Mouse (Mus musculus) spleen, postnatal 0 days (tissue): Measurements from ENCODE around the gene Zmynd15. TPM values are rescaled to one million over a fixed set of nuclear protein-coding genes. Genes with fewer than 3 reads are reported as not detected.

Experiments
- polyA plus RNA-seq: library from polyadenylated mRNA; unstranded; fragments of >200 nt; fragmentation: Nextera tagmentation; extraction: Ambion mirVana; gene quantifications from 2 replicates; pipeline ENCODE4 v1.2.1, GENCODE M21; 2015

Gene Zmynd15
- 0.26 and 0.38 TPM in 2 replicates for polyA plus RNA-seq

DNA sequence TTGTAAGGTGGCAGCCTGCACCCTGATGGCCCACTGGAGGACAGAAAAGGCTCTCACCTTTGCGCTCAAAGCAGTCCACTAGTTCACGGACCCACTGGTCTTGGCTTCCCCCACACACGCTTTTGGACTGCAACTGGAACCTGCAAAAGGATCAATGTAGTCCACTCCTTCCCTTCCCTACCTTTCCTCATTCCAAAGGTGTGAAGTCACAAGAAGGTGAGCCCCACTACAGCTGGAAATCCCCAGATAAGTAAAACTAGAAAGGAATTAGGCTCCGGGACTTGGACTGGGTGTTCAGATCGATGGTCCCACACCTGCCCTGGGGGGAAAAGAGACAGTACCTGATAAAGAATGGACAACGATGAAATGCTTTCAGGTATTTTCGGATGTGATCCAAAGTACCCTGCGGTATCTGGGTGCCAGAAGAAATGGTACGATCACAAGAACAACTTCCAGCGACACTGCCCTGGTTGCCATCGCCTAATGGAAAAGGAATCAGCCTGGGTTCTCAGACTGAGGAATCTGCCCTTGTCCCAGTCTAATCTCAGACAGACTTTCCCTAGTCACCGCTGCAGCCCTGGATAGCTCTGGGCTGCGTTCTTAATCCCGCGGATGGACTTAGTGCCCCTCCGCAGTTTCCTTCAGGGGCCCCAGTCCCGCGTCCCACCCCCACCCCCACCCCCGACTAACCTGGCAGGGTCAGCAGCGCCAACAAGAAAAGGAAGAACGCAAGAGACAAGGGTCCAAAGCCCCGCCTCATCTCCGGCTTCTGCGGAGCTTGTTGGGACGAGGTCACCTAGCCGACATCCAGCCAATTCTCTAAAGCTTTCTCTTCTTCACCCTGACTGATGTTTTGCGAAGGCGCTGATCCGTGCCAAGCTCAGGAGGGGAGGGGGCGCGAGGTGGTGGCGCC is at the start of gene Zmynd15:
TSS of gene Zmynd15 (plus strand) at position 746 of the 913 bp plus-strand sequence.

DNA sequence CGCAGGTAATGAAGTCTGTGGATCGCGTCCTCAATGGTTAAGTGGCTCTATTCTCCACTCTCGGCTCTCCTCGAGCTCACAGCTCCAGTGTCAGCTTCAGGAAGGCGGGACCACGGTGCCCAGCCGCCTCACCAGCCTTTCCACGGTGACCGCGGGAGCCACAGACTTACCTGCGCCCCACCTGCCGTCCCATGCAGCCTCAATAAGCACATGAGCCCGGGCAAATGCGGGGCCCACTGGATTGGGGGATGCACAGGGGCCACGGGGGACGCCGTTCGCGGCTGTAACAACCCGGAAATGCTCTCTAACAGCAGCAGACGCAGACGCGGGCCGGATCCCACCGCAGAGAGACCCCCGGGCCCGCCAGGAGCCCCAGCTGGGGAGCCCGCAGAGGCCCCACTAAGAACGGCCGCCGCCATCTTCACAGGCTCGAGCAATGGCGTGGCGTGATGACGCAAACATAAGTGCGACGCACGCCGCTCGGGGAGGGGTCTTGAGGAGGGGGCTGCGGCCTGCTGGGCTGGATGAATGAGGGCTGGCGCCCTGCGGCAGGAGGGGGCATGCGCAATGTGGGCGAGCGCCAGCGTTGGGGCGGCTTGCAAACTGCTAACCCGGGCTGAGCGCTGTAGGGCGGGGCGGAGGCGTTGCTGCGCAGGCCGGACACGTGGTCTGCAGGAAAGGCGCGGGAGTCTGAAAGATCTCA is 49.5 kb upstream of the Zmynd15 start, which contains the start of gene Pelp1:
TSS of gene Pelp1 (minus strand) at position 438 of the 703 bp plus-strand sequence.

DNA sequence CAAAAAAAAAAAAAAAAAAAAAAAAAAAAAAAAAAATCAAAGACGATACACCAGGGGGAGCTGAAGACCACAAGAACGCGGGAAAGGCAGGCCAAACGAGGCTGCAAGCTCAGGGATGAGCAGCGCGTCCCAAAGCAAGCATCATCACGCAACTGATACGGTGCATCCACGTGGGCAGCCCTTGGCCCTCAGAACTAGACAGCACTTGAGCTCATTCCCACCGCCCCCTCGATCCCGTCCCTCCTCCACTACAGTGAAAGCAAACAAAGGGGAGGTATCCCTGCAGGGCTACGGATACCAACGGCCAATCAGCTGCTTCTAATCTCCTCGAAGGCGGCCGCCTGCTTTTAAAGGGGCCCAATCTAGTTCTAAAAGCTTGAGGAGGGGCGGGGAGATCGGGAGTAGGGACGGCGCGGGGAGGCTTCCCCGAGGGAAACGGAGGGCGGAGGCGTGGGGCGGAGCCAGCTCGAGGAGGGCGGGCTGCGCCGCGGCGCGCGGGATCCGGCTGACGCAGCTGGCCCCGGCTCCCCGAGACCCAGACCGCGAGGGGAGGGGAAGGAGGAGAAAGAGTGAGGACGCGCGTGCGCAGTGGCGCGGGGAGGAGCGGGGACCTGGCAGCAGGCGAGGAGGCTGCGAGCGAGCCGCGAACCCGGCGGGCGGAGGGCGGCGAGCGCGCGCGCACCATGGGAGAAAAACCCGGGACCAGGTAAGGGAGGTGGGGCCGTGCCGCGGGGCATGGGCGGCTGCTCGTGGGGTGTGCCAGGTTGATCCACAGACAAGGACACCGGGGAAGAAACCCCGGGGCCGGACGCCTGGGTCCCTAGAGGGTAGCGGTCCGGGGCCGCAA is 27.0 kb upstream of the Zmynd15 start, which contains the start of gene Arrb2:
TSS of gene Arrb2 (plus strand) at position 588 of the 847 bp plus-strand sequence.

DNA sequence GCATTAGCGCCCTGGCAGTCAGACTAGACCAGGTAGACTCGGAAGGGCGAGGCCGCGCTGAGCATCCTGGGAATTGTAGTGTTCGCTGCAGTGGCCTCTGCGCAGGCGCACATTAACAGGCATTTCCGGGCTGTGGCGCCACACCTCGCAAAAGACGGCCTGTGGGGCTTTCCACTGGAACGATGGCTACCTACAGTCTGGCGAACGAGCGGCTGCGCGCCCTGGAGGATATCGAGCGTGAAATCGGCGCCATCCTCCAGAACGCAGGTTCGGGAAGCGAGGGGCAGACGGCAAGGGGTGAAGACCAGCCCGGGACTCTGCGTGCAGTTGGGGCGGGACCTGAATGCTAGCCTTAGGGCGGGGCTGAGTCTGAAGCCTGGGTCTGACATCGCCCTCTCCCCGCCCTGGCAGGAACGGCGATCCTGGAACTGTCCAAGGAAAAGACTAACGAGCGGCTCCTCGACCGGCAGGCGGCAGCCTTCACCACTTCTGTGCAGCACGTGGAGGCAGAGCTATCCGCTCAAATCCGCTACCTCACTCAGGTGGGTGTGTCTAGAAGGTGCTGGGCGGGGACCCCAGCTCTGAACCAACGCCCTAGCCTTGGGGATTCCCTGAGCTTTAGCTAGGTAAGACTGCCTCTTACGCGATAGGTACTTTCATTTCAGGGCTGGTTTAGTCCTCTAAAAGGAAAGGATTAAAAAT is 7.3 kb upstream of the Zmynd15 start, which contains the start of gene Med11:
TSS of gene Med11 (plus strand) at position 123 of the 702 bp plus-strand sequence.

DNA sequence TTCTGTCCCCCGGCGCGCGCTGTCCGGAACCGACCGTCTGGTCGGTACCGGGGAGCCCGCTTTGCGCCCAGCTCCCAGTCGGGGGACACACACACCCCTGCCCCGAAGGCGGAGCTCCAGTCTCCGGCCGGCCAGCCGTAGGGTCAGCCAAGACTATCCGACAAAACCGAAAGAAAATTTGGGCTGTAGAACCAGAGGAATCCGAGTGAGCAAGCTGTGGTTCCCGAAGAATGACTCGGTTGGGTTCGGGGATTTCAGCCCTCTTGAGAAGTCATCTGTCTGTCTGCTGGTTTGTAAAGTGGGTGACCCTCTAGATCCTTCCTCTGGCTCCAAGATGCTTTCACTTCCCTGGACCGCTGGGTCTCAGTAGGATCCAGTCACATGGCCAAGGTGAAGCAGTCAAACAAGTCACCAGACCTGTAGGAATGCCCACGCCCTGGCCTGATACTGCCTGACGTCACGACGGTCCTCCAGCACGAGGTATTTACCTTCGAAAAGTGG is 418 bp downstream of the Zmynd15 start, which contains the start of gene Cxcl16:
TSS of gene Cxcl16 (minus strand) at position 384 of the 501 bp plus-strand sequence.

DNA sequence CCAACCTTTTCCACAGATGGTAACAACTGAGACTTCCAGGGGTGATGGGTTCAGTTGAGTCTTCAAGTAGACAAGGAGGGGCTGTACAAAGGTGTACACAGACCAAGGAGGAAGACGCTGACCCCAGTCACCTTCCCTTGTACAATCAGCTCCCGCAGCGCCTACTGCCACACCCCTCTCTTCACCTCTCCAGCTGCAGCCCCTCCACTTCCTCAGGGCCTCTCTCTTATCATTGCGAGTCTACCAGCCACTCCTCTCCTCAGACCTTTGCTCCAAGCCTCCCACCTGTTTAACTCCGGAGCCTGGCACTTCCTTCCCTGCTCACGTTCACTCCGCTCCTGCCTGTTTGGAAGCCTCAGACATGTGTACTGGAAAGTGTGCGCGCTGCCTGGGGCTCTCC is 45.7 kb downstream of the Zmynd15 start, which contains the start of gene Tm4sf5:
TSS of gene Tm4sf5 (plus strand) at position 275 of the 400 bp plus-strand sequence.

DNA sequence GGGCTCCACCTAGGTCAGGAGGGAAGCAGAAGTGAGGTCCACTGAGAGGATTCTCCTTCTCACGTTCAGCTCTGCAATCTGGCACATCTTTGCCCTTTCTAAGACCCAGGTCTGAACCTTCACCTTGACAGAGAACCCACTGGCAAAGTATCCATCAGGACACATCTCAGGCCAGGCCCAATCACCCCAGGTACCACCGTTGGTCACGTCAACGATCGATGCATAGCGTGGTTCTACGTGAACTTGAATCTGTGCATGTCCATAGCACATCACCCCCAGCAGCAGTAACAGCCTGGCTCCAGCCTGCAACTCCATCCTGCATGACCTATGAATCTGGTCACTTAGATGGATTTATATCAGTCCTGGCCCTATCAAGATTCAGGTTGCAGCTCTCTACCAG is 55.1 kb downstream of the Zmynd15 start, which contains the start of gene Vmo1:
TSS of gene Vmo1 (minus strand) at position 329 of the 400 bp plus-strand sequence.

Other genes starting within 250 kb of the Zmynd15 start
- 0.28 and 0.64 TPM in 2 replicates for gene Slc16a11, start 246.7 kb upstream of the Zmynd15 start, polyA plus RNA-seq
- 3.0 and 3.3 TPM in 2 replicates for gene Slc16a13, start 238.4 kb upstream of the Zmynd15 start, polyA plus RNA-seq
- 5.9 and 8.2 TPM in 2 replicates for gene Bcl6b, start 229.6 kb upstream of the Zmynd15 start, polyA plus RNA-seq
- 107 and 113 TPM in 2 replicates for gene 0610010K14Rik, start 221.5 kb upstream of the Zmynd15 start, polyA plus RNA-seq
- gene Gm21988, start 219.6 kb upstream of the Zmynd15 start, polyA plus RNA-seq, result 6.9 and 7.8 TPM in 2 replicates
- gene Rnasek, start 219.6 kb upstream of the Zmynd15 start, polyA plus RNA-seq, result 211 and 216 TPM in 2 replicates
- 10.6 and 11.9 TPM in 2 replicates for gene Alox12, start 204.1 kb upstream of the Zmynd15 start, polyA plus RNA-seq
- 0.15 and 0.30 TPM in 2 replicates for gene Alox12e, start 136.8 kb upstream of the Zmynd15 start, polyA plus RNA-seq
- gene Alox15, start 107.4 kb upstream of the Zmynd15 start, polyA plus RNA-seq, result 0.78 and 1.0 TPM in 2 replicates
- 14.0 and 14.6 TPM in 2 replicates for gene Pelp1, start 49.4 kb upstream of the Zmynd15 start, polyA plus RNA-seq
- 26.4 and 33.6 TPM in 2 replicates for gene Arrb2, start 26.8 kb upstream of the Zmynd15 start, polyA plus RNA-seq
- gene Med11, start 7.5 kb upstream of the Zmynd15 start, polyA plus RNA-seq, result 20.4 and 26.3 TPM in 2 replicates
- 3.3 and 3.7 TPM in 2 replicates for gene Cxcl16, start 551 bp downstream of the Zmynd15 start, polyA plus RNA-seq
- 6.7 and 7.8 TPM in 2 replicates for gene Tm4sf5, start 45.8 kb downstream of the Zmynd15 start, polyA plus RNA-seq
- gene Vmo1, start 55.2 kb downstream of the Zmynd15 start, polyA plus RNA-seq, result 0.25 and 0.34 TPM in 2 replicates
- gene Gltpd2, start 59.8 kb downstream of the Zmynd15 start, polyA plus RNA-seq, result 0.24 and 0.28 TPM in 2 replicates
- 345 and 353 TPM in 2 replicates for gene Psmb6, start 65.9 kb downstream of the Zmynd15 start, polyA plus RNA-seq
- not detected in 2 replicates for gene Gm40193, start 73.5 kb downstream of the Zmynd15 start, polyA plus RNA-seq
- 2.2 and 3.2 TPM in 2 replicates for gene Pld2, start 80.6 kb downstream of the Zmynd15 start, polyA plus RNA-seq
- gene Mink1, start 103.4 kb downstream of the Zmynd15 start, polyA plus RNA-seq, result 2.9 and 3.9 TPM in 2 replicates
- gene 4930544D05Rik, start 156.4 kb downstream of the Zmynd15 start, polyA plus RNA-seq, result not detected in 2 replicates
- gene Chrne, start 159.8 kb downstream of the Zmynd15 start, polyA plus RNA-seq, result 0.11 TPM in 1 of 2 replicates, not detected in the other
- 1.7 and 2.1 TPM in 2 replicates for gene Gp1ba, start 179.7 kb downstream of the Zmynd15 start, polyA plus RNA-seq
- 104 and 120 TPM in 2 replicates for gene Rnf167, start 187.8 kb downstream of the Zmynd15 start, polyA plus RNA-seq
- gene Slc25a11, start 188.0 kb downstream of the Zmynd15 start, polyA plus RNA-seq, result 67.1 and 73.0 TPM in 2 replicates
- 1,259 and 1,332 TPM in 2 replicates for gene Pfn1, start 195.2 kb downstream of the Zmynd15 start, polyA plus RNA-seq
- 5.8 and 7.9 TPM in 2 replicates for gene Eno3, start 197.8 kb downstream of the Zmynd15 start, polyA plus RNA-seq
- gene Spag7, start 210.0 kb downstream of the Zmynd15 start, polyA plus RNA-seq, result 56.2 and 64.6 TPM in 2 replicates
- gene Camta2, start 228.7 kb downstream of the Zmynd15 start, polyA plus RNA-seq, result 5.4 and 6.6 TPM in 2 replicates
- gene Inca1, start 240.7 kb downstream of the Zmynd15 start, polyA plus RNA-seq, result 0.68 and 0.70 TPM in 2 replicates
- gene Kif1c, start 241.1 kb downstream of the Zmynd15 start, polyA plus RNA-seq, result 1.3 and 1.6 TPM in 2 replicates